Mouse (Mus musculus) lung, postnatal 0 days (tissue): ENCODE measurements around the gene Helz.

Experiments
- CTCF ChIP-seq: IDR thresholded peaks from 2 replicates; pipeline ENCODE4 v1.5.1; 2016; ENCODE audit warnings: antibody characterized with exemption, mild to moderate bottlenecking
- EP300 ChIP-seq: IDR thresholded peaks from 2 replicates; pipeline ENCODE4 v1.6.1; 2016; ENCODE audit warnings: antibody characterized with exemption, mild to moderate bottlenecking, control low read depth

DNA sequence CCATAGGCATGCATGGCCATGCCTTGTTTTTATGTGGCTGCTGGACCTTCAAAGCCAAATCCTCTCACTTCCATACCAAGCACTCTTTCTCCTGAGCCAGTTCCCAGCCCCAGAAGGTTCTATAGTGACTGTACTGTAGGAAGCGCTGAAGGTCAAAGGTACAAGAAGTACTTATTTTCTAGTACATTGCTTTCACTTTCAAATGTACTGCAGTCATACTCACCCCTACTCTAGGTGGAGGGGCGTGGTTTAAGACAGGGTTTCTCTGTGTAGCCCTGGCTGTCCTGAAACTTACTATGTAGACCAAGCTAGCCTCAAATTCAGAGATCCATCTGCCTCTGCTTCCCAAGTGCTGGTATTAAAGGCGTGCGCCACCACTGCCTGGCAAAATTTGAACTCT is 8.7 kb upstream of the Helz start:
- TF ChIP-seq EP300 (no peak), CTCF (no peak)
